Mouse (Mus musculus): Measurements from ENCODE around the gene Cdc14b. TPM values are rescaled to one million over a fixed set of nuclear protein-coding genes. Genes with fewer than 3 reads are reported as not detected.
"Not testable (repeated sequence)": the region's sequence is repeated elsewhere in the genome, so short reads cannot be mapped to it uniquely, and the experiment has no call there.

Cdc14b gene
- polyA plus RNA-seq, 1 experiment, result 4.4 TPM

GRCm38 (mm10) chr13:64257814-64258515, 17.1 kb downstream of the Cdc14b start:
- no peak overlapping the region for H3K4me3 ChIP-seq
- no peaks in the 10 kb centered on the region for H3K27me3 ChIP-seq (ENCODE audit: control insufficient read depth, insufficient read depth, insufficient read length)
- TF ChIP-seq E2F4 (IDR thresholded peaks at IDR 0.05; ENCODE audit: insufficient read depth) (no peak), MAX (IDR thresholded peaks at IDR 0.05; ENCODE audit: low read depth) (no peak)
- H3K4me2 ChIP-seq (ENCODE audit: low read depth), result no peak overlapping the region
- no peak overlapping the region for H3ac ChIP-seq (ENCODE audit: control insufficient read depth, insufficient read length)
- peaks cover 13% of the 10 kb centered on the region for H3K79me2 ChIP-seq (ENCODE audit: control insufficient read depth, insufficient read depth)
- no peaks in the 10 kb centered on the region for H3K36me3 ChIP-seq (ENCODE audit: control insufficient read depth, insufficient read depth)

- Histone ChIP-seq H3K4me2 (ENCODE audit: low read depth) (no peak overlapping the region), H3K36me3 (ENCODE audit: control insufficient read depth, insufficient read depth) (no peaks in the 10 kb centered on the region), H3K79me2 (ENCODE audit: control insufficient read depth, insufficient read depth) (peaks cover 13% of the 10 kb centered on the region), H3K27me3 (ENCODE audit: control insufficient read depth, insufficient read depth, insufficient read length) (no peaks in the 10 kb centered on the region), H3ac (ENCODE audit: control insufficient read depth, insufficient read length) (no peak overlapping the region), H3K4me3 (no peak overlapping the region)
- TF ChIP-seq MYOG (IDR thresholded peaks at IDR 0.05; ENCODE audit: control insufficient read depth in 1 of 3, insufficient read depth in 1 of 3, insufficient read length in 2 of 3, low read depth in 2 of 3) (no peak), POLR2AphosphoS2 (IDR thresholded peaks at IDR 0.05; ENCODE audit: insufficient read length, low read depth) (no peak), USF1 (IDR thresholded peaks at IDR 0.05; ENCODE audit: low read depth) (no peak), CEBPB (IDR thresholded peaks at IDR 0.05; ENCODE audit: insufficient read depth, poor library complexity, severe bottlenecking) (no peak), TCF12 (IDR thresholded peaks at IDR 0.05; ENCODE audit: insufficient read depth, poor library complexity, severe bottlenecking) (no peak), TCF3 (IDR thresholded peaks at IDR 0.05; ENCODE audit: insufficient read length, low read depth) (no peak), MAX (IDR thresholded peaks at IDR 0.05; ENCODE audit: low read depth) (no peak), POLR2A (IDR thresholded peaks at IDR 0.05; ENCODE audit: insufficient read length, low read depth) (no peak), E2F4 (IDR thresholded peaks at IDR 0.05; ENCODE audit: insufficient read depth) (no peak), MYOD1 (IDR thresholded peaks at IDR 0.05; ENCODE audit: control insufficient read depth in 1 of 3, insufficient read length in 2 of 3, low read depth in 2 of 3) (no peak), REST (IDR thresholded peaks at IDR 0.05; ENCODE audit: insufficient read depth, insufficient read length) (no peak), SRF (IDR thresholded peaks at IDR 0.05; ENCODE audit: control insufficient read depth, insufficient read length, low read depth) (no peak)
These were observed 17.9 kb downstream of the Cdc14b start for GRCm38 (mm10) chr13:64257010-64257813.

GRCm38 (mm10) chr13:64254185-64254584, 20.9 kb downstream of the Cdc14b start:
- peaks cover 28% of the 10 kb centered on the region for H3K79me2 ChIP-seq (ENCODE audit: control insufficient read depth, insufficient read depth)
- not testable (repeated sequence) for H3K27me3 ChIP-seq (ENCODE audit: control insufficient read depth, insufficient read depth, insufficient read length); H3K4me2 ChIP-seq (ENCODE audit: low read depth); H3K36me3 ChIP-seq (ENCODE audit: control insufficient read depth, insufficient read depth); H3K4me3 ChIP-seq; H3ac ChIP-seq (ENCODE audit: control insufficient read depth, insufficient read length)

- TF ChIP-seq TCF12 (IDR thresholded peaks at IDR 0.05; ENCODE audit: insufficient read depth, poor library complexity, severe bottlenecking) (no peak), MAX (IDR thresholded peaks at IDR 0.05; ENCODE audit: low read depth) (no peak), E2F4 (IDR thresholded peaks at IDR 0.05; ENCODE audit: insufficient read depth) (no peak), TCF3 (IDR thresholded peaks at IDR 0.05; ENCODE audit: insufficient read length, low read depth) (no peak), MYOG (IDR thresholded peaks at IDR 0.05; ENCODE audit: control insufficient read depth in 1 of 3, insufficient read depth in 1 of 3, insufficient read length in 2 of 3, low read depth in 2 of 3) (no peak), CEBPB (IDR thresholded peaks at IDR 0.05; ENCODE audit: insufficient read depth, poor library complexity, severe bottlenecking) (no peak), USF1 (IDR thresholded peaks at IDR 0.05; ENCODE audit: low read depth) (no peak), SRF (IDR thresholded peaks at IDR 0.05; ENCODE audit: control insufficient read depth, insufficient read length, low read depth) (no peak), POLR2A (IDR thresholded peaks at IDR 0.05; ENCODE audit: insufficient read length, low read depth) (no peak), REST (IDR thresholded peaks at IDR 0.05; ENCODE audit: insufficient read depth, insufficient read length) (no peak), POLR2AphosphoS2 (IDR thresholded peaks at IDR 0.05; ENCODE audit: insufficient read length, low read depth) (no peak), MYOD1 (IDR thresholded peaks at IDR 0.05; ENCODE audit: control insufficient read depth in 1 of 3, insufficient read length in 2 of 3, low read depth in 2 of 3) (no peak)
- no peak overlapping the region for H3ac ChIP-seq (ENCODE audit: control insufficient read depth, insufficient read length)
These were observed 21.4 kb downstream of the Cdc14b start for GRCm38 (mm10) chr13:64253697-64254096.

DNA sequence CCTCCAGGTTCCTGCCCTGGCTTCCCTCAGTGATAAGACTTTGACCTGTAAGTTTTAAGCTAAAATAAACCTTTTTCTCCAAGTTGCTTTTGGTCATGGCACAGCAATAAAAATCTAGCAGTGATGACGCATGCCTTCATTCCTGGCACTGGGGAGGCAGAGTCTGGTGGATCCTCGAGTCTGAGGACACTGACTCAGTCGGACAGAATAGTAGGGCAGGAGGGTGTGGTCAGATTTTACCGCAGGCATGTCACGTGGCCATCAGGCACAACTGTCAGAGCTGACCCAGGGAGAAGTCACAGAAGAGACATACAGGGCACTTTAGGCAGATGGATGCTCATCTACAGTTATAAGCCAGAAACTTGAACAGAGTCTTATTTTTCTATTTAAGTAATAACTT, 22.9 kb downstream of the Cdc14b start:
- Histone ChIP-seq H3K4me2 (ENCODE audit: low read depth) (peak overlapping the region; percentile 56), H3K27me3 (ENCODE audit: control insufficient read depth, insufficient read depth, insufficient read length) (no peaks in the 10 kb centered on the region), H3K36me3 (ENCODE audit: control insufficient read depth, insufficient read depth) (no peaks in the 10 kb centered on the region), H3K79me2 (ENCODE audit: control insufficient read depth, insufficient read depth) (peaks cover 29% of the 10 kb centered on the region), H3K4me3 (no peak overlapping the region), H3ac (ENCODE audit: control insufficient read depth, insufficient read length) (no peak overlapping the region)
- TF ChIP-seq SRF (IDR thresholded peaks at IDR 0.05; ENCODE audit: control insufficient read depth, insufficient read length, low read depth) (no peak), TCF3 (IDR thresholded peaks at IDR 0.05; ENCODE audit: insufficient read length, low read depth) (no peak), USF1 (IDR thresholded peaks at IDR 0.05; ENCODE audit: low read depth) (peak; percentile 98), MYOG (IDR thresholded peaks at IDR 0.05; ENCODE audit: control insufficient read depth in 1 of 3, insufficient read depth in 1 of 3, insufficient read length in 2 of 3, low read depth in 2 of 3) (peak in 2 of 3 experiments; percentile 41 to 68), POLR2A (IDR thresholded peaks at IDR 0.05; ENCODE audit: insufficient read length, low read depth) (no peak), MYOD1 (IDR thresholded peaks at IDR 0.05; ENCODE audit: control insufficient read depth in 1 of 3, insufficient read length in 2 of 3, low read depth in 2 of 3) (peak in 1 of 3 experiments; percentile 53), POLR2AphosphoS2 (IDR thresholded peaks at IDR 0.05; ENCODE audit: insufficient read length, low read depth) (no peak), MAX (IDR thresholded peaks at IDR 0.05; ENCODE audit: low read depth) (no peak), TCF12 (IDR thresholded peaks at IDR 0.05; ENCODE audit: insufficient read depth, poor library complexity, severe bottlenecking) (no peak), E2F4 (IDR thresholded peaks at IDR 0.05; ENCODE audit: insufficient read depth) (no peak), CEBPB (IDR thresholded peaks at IDR 0.05; ENCODE audit: insufficient read depth, poor library complexity, severe bottlenecking) (no peak), REST (IDR thresholded peaks at IDR 0.05; ENCODE audit: insufficient read depth, insufficient read length) (no peak)

More at GRCm38 (mm10) chr13:64253697-64254096, 21.4 kb downstream of the Cdc14b start:
- Histone ChIP-seq H3K79me2 (ENCODE audit: control insufficient read depth, insufficient read depth) (peaks cover 28% of the 10 kb centered on the region), H3K4me2 (ENCODE audit: low read depth) (no peak overlapping the region), H3K4me3 (no peak overlapping the region), H3K36me3 (ENCODE audit: control insufficient read depth, insufficient read depth) (no peaks in the 10 kb centered on the region), H3K27me3 (ENCODE audit: control insufficient read depth, insufficient read depth, insufficient read length) (no peaks in the 10 kb centered on the region)
